Mouse (Mus musculus): ENCODE results near the gene Acbd7.

Acbd7 gene

DNA sequence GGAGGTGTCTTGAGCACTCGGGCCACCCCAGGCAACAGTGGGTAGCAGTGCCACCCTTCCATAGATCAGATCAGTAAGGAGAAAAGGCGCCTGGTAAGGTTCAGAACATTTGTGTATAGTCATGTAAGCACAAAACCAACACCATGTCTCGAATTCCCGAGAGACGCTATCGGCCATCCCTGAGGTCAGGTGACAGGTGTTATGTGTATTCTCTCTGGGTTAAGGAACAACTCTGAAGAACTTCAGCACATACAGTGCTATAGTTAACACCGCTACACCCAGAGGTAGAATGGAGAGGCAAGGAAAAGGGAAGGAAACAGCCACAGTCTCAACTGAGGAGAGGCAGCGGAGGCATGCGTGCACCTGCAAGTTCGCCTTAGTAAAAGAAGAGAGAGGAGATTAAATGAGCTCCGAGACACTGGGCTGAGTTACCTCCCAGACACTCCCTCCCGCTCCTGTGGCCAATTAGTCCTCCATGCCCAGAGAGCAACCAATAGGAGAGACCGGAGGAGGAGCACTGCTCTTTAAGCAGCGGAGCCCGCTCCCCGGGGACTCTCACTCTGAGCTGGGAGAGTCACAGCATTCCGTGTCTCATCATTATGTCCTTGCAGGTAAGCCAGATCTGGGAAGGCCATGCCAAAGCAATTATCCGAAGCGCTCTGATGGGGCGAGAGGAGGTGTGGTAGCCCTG, at the start of gene Acbd7:
Acbd7 (plus strand) TSS at position 558 of the 691 bp plus-strand sequence.
- peak; percentile 30 to 41 for DNase-seq (ENCODE audit: low spot score in 2 of 2)

DNA sequence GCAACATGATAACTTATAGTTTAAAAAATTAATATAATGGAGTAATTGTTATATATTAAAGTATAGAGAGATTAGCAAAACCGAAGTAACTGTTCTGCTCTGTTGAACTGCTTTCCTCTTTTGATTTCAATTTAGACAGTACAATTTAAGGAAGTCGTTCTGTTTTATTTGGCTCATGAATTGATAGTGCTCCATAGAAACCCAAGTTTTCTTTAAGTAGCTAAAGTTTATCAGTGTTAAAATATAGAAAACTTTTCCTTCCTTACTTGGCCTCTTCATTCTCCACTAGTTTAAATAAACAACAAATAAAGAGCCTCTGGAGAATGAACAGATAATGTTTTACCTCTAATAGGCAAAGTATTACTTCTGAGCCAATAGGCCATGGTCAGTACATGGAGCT, 49.7 kb upstream of the Acbd7 start:
- DNase-seq (ENCODE audit: low spot score in 2 of 2): no peak

DNA sequence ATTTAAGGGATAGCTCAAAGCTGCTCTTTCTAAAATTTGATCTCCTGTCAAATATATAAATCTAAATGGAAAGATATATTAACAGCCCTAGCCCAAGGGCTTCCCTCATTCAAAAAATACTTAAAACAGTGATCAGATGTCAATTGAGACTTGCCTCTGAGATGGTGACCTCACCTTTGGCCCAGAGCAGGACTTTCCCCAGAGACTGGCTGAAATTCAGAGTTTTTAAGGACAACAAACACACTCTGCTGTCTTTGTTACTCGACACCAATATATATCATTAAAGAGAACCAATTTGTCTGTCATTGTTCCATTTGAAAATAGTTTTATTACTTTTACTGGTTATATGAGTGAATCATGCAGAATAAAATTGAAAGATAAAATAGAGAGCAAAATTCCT, 46.4 kb upstream of the Acbd7 start:
- DNase-seq (ENCODE audit: low spot score in 2 of 2): no peak

DNA sequence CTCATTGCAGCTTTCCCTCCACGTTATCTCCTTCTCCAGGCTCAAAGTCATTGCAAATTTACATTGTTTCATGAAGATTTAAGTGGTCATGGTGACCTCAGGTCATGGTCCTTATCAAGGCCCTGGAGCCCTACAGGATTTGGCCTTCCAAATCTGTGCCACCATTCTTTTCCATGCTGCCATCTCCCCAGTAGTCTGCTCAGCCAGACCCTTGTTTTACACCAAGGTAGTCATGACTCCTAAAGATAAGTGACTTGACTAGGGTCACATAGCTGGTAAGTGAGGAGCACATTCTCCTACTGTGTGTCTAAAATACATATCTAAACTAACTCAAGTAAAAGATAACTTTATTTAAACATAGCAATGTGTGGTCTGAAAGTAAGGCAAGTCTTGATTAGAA, 43.8 kb upstream of the Acbd7 start:
- DNase-seq (ENCODE audit: low spot score in 2 of 2): no peak

DNA sequence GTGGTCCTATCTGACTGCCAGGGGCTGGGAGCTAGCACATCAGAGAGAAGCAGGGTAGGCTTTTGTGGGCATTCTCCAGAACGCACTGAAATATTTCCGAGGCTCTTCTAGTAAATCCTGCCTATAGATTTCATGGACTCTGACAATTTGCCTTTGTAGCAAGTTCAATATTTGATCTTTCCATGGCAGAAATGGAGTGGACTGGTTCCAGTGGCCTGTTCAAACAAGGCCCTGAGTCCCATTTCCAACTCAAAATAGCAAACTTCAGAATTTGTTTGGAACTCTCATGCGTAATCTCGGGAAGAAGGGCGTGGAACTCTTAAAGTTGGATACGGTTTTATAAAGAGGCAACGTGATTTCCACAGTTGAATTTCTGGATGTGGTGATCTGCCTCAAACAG, 40.1 kb upstream of the Acbd7 start:
- no peak for DNase-seq (ENCODE audit: low spot score in 2 of 2)

DNA sequence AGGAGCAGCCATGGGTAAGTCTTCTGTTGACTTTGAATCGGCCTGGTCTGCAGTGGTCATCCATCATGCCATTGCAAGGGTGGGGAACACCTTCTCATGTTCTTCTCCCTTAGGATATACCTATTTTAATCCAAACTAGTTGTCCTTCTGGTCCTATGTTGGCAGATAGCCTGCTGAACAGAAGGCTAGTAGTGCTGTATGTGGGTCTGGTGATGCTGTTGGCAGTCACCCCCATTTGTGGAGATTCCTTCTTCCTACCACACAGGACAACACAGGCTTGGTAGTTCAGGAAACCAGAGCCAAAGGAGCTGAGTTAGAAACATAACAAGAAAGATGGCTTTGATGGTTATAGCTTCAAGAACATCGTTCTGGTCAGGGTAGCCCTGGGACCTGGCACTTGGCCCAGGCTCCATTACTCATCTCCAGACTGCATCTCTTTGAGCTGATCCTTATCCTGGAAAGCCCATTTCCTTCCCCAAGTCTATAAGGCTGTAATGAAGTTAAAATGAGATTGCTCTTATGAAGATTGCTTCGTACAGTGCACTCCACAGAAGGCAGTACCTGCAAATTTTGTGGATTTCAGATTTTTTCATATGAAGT, 30.4 kb upstream of the Acbd7 start:
- no peak for DNase-seq (ENCODE audit: low spot score in 2 of 2)

DNA sequence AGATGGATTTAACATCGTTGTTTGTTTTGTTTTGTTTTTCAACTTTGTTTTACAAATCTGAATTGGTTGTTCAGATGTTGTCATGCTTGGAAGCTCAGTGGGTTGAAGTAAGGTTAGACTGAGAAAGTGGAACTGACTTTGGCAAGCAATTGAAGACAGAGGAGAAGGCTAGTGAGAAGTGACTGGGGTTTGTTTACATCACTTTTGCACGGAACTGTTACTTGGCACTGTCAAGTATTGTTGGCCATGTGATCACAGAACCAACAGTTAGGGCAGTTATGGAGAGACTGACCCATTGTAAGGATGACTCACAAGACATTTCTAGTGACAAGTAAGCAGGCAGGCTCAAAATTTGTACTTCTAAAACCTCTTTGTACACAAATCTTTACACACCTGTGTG, 12.8 kb upstream of the Acbd7 start:
- no peak for DNase-seq (ENCODE audit: low spot score in 2 of 2)

DNA sequence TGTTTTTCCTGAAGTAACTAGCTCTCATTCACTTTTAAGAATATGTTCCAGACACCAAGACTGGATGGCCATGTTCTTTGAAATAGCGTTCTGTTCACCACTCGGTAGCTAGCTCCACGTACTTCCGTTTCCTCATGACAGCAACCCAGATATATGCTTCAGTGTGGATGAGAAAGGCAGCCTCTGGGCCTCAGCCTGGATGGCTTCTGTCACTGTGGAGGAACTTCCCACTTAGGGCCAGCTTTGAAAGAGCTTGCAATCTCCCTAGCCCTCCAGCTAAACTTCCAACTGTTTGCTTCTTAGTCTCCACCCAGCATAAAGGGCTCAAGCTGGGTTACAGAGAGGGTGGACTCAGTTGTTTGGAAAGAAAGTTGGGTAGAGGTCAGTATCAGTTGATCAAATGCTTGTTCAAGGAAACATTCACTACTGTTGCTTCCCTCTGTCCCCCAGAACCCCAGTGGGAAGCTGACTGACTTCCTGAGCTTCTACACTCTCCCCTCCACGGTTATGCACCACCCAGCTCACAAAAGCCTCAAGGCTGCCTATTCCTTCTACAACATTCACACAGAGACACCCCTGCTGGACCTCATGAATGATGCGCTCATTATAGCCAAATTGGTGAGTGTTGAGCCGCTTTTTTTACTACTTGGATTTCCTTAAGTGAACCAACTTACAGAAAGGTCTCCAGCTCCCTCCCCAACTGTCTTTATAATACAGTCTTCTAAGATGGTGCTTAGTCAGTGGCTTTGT, 11.4 kb upstream of the Acbd7 start:
- DNase-seq (ENCODE audit: low spot score in 2 of 2): no peak

DNA sequence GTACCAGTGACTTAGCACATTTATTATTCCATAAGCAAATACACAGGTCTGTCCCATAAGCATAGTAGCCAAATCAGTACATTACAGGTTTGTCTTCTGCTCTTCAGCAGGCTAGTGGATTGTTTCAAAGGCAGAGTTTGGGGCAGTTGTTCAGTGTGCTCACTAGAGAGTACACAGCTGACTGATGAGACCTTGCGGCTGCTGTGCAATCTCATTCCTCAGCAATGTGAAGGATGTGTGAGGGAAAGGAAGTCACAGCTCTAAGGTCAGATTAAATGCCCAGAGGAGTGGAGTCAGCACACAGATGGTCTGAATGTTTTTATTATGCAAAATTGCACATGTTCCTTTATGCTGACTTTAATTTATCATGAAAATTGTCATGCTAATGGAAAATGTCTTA, 9.4 kb upstream of the Acbd7 start:
- no peak for DNase-seq (ENCODE audit: low spot score in 2 of 2)

DNA sequence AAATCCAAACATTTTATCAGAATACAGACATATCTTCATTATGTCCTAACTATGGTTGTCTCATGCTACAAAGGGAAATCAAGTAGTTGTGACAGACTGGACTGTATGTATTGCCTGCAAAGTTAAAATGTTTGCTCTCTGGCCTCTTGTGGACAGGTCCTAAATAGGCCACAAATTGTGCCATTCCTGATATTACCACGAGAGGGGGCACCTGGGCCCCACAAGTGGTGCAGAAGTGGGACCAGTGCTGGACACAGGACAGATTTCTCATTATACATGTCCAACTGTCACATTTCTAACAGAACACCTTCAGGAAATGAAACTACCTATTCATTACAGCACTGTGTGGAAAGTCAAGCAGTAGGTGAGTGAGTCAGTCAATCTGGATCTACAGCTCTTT, 8.6 kb upstream of the Acbd7 start:
- peak; percentile 20 to 25 for DNase-seq (ENCODE audit: low spot score in 2 of 2)

DNA sequence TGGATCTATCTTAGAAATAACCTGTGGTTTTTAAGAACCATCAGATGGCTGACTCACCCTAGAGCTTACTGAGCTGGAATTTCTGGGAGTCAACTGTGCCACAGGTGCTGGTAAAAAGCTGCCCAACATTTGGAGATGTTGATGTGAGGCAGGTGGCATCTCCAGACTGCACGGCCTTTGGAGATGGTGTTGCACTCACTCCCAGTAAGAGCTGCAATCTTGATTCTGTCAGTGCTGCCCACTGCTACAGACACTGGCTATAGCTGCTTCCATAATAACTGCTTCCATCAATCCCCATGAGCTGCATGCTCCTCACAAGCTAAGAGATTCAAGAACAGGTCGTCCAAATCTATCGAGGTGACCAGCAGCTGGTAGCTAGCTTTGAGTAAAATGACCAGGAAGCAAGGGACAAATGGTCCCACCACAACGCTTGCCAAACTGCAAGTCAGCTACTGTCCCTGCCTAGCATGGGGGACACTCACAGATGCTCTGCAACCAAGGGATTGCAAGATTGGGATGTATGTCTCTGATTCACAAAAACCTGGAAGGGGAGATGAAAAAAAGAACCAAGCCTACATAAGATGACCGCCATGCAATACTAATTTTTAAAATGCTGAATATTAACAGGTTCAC, 4.8 kb upstream of the Acbd7 start:
- no peak for DNase-seq (ENCODE audit: low spot score in 2 of 2)

DNA sequence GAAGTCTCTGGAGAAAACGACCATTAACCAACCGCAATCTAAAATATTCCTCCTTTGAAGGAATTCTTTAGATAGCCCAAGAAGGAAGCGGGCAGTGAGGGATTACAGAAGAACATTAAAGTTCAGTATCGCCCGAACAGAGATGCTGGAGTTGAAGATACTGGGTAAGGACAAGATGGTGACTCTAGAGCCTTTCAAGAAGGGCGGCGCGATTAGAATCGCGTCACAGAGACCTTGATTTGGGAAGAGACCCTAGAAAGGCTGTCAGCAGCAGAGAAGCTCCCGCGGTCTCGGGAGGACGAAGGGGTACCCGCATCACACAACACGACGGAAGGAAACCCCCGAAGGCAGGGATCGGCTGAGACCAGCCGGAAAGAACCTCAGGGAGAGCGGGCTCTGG, 3.9 kb upstream of the Acbd7 start:
- DNase-seq (ENCODE audit: low spot score in 2 of 2): no peak

DNA sequence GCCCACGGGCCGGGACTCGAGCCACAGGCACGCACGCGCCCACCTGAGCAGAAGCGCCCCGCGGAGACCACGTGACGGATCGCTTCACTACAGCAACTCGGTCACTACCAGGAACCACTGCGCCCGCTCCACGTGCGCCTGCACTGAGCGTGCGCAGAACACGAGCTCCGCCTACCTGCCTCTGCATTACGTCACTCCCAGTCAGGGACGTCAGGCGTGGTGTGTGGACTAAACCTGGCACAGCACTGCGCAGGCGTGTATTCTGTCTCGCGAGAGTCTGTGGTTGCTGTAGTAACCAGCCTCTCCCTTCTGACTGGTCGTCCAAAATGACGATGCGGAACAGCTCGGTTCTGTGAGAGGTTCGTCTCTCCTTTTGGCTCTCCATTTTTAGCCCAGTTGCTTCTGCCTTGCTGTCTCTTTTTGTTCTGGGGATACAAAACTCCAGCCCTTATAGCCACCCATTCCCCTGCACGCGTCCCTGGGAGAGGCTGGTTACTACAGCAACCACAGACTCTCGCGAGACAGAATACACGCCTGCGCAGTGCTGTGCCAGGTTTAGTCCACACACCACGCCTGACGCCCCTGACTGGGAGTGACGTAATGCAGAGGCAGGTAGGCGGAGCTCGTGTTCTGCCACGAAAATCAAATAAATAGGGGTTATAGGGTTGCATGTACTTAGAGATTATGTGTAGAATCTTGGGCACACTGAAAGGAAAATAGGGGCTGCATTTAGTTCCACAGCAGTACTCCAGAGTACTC, 3.3 kb upstream of the Acbd7 start, which contains the start of gene Rpp38:
Rpp38 (minus strand) TSS at position 160 of the 759 bp plus-strand sequence.
- DNase-seq (ENCODE audit: low spot score in 2 of 2): peak; percentile 97 to 98

DNA sequence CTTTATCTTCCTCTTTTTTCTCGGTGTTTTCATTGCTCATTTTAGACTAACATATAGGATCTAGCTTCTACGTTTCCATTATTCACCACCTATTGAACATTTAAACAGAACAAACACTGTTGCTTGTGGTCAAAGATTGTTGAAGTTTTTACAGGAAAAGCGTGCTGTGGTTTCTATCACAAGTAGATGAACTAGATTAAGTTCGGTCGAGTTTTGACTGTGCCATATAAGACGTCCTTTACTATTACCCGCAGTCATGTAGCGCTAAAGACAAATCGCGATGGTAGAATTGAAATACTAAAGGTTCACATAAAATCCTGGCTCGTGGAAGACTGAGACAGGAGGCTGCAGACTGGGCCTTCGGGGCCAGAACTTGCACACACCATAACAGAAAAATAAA, 2.2 kb upstream of the Acbd7 start:
- no peak for DNase-seq (ENCODE audit: low spot score in 2 of 2)

DNA sequence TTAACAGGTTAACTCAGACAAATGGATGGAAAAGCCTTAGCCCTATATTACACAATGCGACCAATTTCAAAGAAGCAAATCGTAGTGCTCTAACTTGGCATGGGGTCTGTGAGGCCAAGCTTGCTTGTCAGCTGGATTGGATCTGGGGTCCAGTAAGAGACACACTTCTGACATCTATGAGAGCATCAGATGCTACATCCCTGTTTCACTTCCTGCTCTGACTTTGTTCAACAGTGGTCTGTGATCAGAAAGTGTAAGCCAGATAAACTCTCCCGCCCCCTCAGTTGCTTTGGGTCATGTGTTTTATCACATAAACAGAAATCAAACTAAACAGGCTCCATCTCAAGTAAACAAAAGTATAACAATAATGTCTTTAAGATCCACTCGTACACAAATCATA, 12.5 kb downstream of the Acbd7 start:
- DNase-seq (ENCODE audit: low spot score in 2 of 2): no peak

DNA sequence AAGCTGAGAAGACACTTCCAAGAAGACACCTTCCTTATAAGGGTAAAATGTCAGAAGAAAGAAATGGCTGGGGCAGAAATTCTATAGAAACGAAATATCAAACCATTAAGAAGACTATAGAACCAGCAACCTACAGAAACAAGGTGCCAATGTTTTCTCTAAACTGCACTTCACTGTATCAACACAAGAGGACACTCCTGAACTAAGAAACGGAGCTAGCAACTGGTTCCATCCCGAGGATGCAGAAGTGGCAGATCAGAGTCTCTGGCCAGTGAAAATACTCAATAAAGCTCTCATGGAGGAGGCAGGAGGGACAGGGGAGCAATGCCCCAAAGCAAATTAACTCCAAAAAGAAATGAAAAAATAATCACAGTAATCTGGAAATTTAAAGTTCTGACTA, 13.0 kb downstream of the Acbd7 start:
- no peak for DNase-seq (ENCODE audit: low spot score in 2 of 2)

DNA sequence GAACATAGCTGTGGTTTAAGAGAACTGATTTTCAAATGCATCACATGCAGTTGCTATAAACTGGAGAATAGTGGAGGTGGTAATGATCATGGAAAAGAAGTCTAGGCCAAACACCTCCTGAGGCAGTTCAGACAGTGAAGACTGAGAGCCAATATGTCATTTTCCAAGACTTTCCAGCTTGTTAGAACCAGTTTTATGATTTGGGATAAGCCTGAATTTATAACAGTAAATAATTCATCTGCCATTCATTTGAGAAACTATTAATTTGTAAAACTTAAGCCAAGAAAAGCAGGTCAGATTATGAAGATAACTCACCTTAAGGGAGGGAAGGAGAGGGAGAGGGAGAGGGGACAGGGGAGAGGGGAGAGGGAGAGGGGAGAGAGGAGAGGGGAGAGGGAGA, 17.2 kb downstream of the Acbd7 start:
- no peak for DNase-seq (ENCODE audit: low spot score in 2 of 2)

DNA sequence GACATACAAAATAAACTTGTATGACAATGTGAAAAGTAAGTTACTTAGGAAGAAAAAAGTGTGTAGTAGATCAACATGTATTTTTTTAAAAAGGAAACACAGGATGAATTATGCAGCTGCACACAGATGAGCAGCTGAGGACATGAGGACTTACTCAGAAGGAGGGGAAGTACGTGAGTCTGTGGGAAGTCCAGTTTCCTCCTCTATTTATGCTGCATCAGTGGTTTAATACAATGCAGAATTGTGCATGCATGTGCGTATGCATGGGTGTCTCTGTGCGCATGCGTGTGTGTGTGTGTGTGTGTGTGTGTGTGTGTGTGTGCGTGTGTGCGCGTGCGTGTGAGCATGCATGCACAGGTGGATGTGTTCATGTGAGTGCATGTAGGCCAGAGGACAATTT, 19.8 kb downstream of the Acbd7 start:
- DNase-seq (ENCODE audit: low spot score in 2 of 2): no peak

DNA sequence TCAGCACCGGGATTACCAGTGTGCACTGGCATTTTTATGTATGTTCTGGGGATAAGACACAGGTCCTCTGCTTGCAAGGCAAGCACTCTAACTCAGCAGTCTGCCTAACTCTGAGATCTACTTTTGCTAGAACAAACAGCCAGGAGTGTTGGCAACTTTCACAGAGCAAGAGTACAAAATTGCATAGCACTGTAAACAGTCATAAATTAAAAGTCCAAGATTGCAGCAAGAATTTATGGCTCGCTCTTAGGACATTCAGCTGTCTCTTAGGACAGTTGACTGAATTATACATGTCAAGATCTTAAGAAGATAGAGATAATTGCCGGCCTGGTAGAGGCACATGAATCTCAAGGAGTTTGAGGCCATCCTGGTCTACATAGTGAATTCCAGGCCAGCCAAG, 20.3 kb downstream of the Acbd7 start:
- no peak for DNase-seq (ENCODE audit: low spot score in 2 of 2)

DNA sequence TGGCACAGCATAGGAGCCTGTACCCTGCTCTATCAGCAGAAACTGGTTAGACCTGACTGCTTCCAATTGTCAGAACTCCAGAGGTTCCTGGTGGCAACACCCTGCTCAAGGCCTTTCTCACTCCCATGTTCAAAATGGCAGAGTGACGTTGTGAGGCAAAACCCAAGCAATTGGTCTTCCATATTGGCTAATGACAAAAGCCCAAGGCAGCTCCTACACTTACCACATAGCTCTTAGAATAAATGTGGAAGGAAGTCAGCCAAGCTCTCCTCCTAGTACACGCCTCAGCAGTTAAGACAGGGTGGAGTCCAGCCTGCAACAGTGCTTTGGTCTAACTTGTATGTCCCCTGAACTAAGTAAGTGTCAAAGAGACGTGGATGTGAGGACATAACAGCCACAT, 21.9 kb downstream of the Acbd7 start:
- DNase-seq (ENCODE audit: low spot score in 2 of 2): no peak

DNA sequence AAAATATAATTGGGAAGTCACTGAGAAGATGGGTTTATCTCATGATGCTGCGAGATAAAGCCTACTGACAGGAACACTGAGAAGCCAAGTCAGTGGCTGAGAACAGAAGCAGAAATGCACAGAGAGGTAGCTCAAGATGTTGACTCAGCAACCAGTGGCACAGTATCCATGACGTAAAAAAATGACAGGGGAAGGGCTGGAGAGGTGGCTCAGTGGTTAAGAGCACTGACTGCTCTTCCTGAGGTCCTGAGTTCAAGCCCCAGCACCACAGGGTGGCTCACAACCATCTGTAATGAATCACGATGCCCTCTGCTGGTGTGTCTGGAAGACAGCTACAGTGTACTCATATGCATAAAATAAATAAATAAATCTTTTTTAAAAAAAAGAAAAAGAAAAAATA, 25.1 kb downstream of the Acbd7 start:
- no peak for DNase-seq (ENCODE audit: low spot score in 2 of 2)

DNA sequence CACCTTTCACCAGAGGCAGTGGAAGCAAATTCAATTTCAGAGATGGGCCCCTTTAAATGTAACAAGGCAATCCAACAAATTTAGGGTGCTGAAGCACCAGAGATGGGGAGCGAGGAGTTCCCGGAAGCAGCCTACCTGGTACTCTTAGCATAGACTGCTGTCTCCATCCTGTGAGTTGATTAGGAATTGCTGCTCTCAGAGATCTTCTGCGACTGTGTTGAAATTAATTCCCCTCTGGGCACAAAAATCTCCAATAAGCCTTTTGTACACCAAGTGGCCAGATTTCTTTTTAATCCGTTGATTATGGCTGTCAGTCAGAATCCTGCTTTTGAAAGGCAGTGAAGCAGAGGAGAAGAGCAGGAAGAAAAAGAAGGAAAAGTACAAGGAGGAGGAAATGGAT, 29.2 kb downstream of the Acbd7 start:
- DNase-seq (ENCODE audit: low spot score in 2 of 2): no peak

Measured in urinary bladder, adult 18-20 months (tissue).